Mouse (Mus musculus) kidney, postnatal 0 days (tissue): ENCODE data around the gene Rpn1. TPM values are rescaled to one million over a fixed set of nuclear protein-coding genes. Genes with fewer than 3 reads are reported as not detected.

Source experiments
- ATAC-seq: fragments of 200-750 bp; cut with Nextera tagmentation; replicated peaks from 2 replicates; pipeline ENCODE4 v1.8.0; 2017; ENCODE audit warnings: low read depth, moderate number of reproducible peaks, moderate TSS enrichment, moderate library complexity; ENCODE audit not compliant: low FRiP score
- DNase-seq: peaks from one replicate; pipeline ENCODE4 v3.0.0-alpha.2; 2016; ENCODE audit warnings: low spot score
- H3K27ac ChIP-seq: fragments of 300-500 bp; sonication (generic); 2 replicates; pipeline ENCODE4 v1.5.1; 2014; ENCODE audit warnings: mild to moderate bottlenecking
- H3K27me3 ChIP-seq: fragments of 300-500 bp; sonication (generic); 2 replicates; pipeline ENCODE4 v1.6.1; 2014; ENCODE audit warnings: low read length, mixed read lengths; ENCODE audit not compliant: insufficient read depth
- H3K36me3 ChIP-seq: fragments of 300-500 bp; sonication (generic); 2 replicates; pipeline ENCODE4 v1.6.1; 2014; ENCODE audit warnings: low read length, mixed read lengths; ENCODE audit not compliant: insufficient read depth
- H3K4me1 ChIP-seq: fragments of 300-500 bp; sonication (generic); replicated peaks from 2 replicates; pipeline ENCODE4 v1.6.1; 2014; ENCODE audit warnings: antibody characterized with exemption, low read length, mixed read lengths; ENCODE audit not compliant: insufficient read depth
- H3K4me2 ChIP-seq: fragments of 300-500 bp; sonication (generic); 2 replicates; pipeline ENCODE4 v1.6.1; 2014; ENCODE audit warnings: mild to moderate bottlenecking, low read length, moderate library complexity, mixed read lengths
- H3K4me3 ChIP-seq: fragments of 300-500 bp; sonication (generic); replicated peaks from 2 replicates; pipeline ENCODE4 v1.5.1; 2014; ENCODE audit warnings: low read depth, low read length
- H3K9ac ChIP-seq: fragments of 300-500 bp; sonication (generic); 2 replicates; pipeline ENCODE4 v1.6.1; 2014; ENCODE audit warnings: low read depth, low read length
- H3K9me3 ChIP-seq: fragments of 300-500 bp; sonication (generic); replicated peaks from 2 replicates; pipeline ENCODE4 v1.6.1; 2016; ENCODE audit warnings: low read length, inconsistent platforms, mixed read lengths
- CTCF ChIP-seq: IDR thresholded peaks from 2 replicates; pipeline ENCODE4 v1.5.1; 2016; ENCODE audit warnings: antibody characterized with exemption, low read depth, mild to moderate bottlenecking, moderate library complexity
- WGBS: fragments of 180-500 bp; shearing (Covaris S2); extraction: QIAGEN DNeasy Blood & Tissue Kit; methylation state at CpG from one replicate; pipeline ENCODE4 v1.1.7; 2014; 5-methylcytosine and 5-hydroxymethylcytosine counted together
- polyA plus RNA-seq: library from polyadenylated mRNA; unstranded; fragments of >200 nt; fragmentation: Nextera tagmentation; extraction: Ambion mirVana; gene quantifications from 2 replicates; pipeline ENCODE4 v1.2.1, GENCODE M21; 2015

Gene Rpn1
- polyA plus RNA-seq, 1 experiment from 2014 or later: 282 TPM

DNA sequence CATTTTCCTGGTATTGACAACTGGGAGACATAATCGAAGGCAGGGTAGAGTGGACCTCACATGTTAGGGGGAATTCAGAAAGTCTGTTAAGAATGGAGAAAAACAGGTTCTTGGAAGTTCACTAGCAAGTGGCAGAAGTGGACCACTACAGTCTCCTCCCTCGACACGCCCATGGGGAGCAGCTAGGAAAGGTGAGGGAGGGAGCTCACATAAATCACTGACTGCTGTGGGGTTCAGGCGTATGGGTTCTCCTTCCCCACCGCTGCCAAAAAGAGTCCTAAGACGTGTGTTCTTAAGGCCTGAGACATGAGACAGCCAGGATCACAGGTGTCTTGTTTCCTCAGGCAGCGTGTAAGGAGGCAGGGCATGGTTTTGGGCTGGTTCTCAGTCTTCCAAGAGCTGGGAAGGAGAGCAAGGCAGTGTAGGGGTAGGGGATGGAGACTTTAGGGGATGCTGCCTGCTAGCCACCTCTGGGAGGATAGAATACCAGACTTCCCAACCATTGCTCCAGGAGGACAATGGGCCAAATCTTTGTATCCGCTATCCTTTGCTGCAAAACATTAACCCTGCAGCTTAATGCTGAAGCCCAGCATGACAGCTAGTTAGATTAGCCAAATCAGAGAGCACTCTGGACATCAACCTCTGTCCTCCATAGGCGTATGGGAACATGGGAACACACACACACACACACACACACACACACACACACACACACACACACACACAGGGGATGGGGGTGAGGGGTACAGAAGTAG is 30.0 kb upstream of the Rpn1 start:
- no peak overlapping the region for H3K27ac ChIP-seq
- no peak for TF ChIP-seq CTCF
- no peaks in the 10 kb centered on the region for H3K27me3 ChIP-seq
- H3K9me3 ChIP-seq: no peaks in the 10 kb centered on the region
- no peak overlapping the region for H3K9ac ChIP-seq
- ATAC-seq (no peak), DNase-seq (no peak)
- H3K4me1 ChIP-seq: no peaks in the 10 kb centered on the region
- H3K36me3 ChIP-seq: no peaks in the 10 kb centered on the region
- H3K4me3 ChIP-seq: no peak overlapping the region
- 40% methylated on average over 9 of the region's 9 CpGs for WGBS
- H3K4me2 ChIP-seq: no peak overlapping the region

DNA sequence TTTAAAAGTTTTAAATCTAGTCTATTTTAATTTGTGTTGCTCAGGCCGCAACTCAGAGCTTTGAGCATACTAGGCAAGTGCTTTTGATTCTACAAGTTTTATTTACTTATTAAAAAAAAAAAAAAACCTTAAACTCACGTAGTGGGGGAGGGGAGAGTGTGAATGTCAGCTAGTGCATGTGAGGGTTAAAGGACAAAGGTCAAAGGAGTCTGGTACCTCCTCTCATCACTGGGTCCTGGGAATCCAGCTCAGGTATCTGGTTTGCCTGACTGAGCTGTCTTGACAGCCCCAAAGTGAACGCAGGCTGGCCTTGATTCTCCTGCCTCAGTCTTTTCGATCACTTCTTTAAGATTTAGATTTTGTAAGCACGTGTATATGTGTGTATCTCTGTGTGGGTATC is 28.6 kb upstream of the Rpn1 start:
- Histone ChIP-seq H3K27me3 (no peaks in the 10 kb centered on the region), H3K4me2 (no peak overlapping the region), H3K9me3 (no peaks in the 10 kb centered on the region), H3K27ac (no peak overlapping the region), H3K4me1 (no peaks in the 10 kb centered on the region), H3K4me3 (no peak overlapping the region), H3K9ac (no peak overlapping the region), H3K36me3 (no peaks in the 10 kb centered on the region)
- WGBS: 66% methylated on average over 5 of the region's 5 CpGs
- no peak for TF ChIP-seq CTCF
- ATAC-seq (no peak), DNase-seq (no peak)

DNA sequence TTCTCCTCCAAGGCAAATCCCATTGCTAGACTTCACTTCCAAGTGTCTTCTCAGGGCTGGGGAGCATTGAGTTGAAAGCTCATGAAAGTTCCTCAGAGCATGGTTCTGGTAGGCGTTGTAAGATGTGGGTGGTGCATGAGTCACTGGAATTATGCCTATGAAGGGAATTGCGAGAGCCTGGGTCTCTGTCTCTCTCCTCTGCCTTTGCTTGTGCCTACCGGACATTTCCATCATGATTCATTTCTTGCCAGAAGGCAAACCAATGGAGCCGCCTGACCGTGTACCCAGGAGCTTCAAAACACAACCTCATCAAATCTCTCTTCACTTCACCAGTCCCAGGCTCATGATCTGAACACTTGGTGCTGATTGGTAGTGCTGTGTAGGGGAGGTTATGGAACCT is 27.4 kb upstream of the Rpn1 start:
- no peak for ATAC-seq
- H3K27ac ChIP-seq: no peak overlapping the region
- WGBS: 86% methylated on average over 5 of the region's 5 CpGs

DNA sequence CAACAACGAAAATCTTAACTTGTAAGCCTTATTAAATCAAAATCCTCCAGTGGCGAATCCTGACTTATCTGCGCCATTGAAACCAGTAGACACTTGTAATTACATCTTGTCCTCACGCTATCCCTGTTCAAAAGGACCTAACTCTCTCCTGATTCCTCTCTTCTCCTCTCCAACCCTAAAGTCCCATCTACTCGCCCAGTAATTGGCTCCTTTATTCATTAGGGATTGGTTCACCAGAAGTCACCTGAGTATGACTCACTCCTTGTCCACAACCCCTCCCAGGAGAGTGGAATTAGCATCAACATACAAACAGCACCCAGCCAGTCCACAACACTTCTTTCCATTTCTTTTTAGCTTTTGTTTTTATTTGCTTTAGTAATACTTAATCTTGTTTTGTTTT is 24.4 kb upstream of the Rpn1 start:
- 84% methylated on average over 5 of the region's 5 CpGs for WGBS

More for the DNA sequence above, 27.4 kb upstream of the Rpn1 start:
- H3K9ac ChIP-seq: no peak overlapping the region
- H3K4me3 ChIP-seq: no peak overlapping the region
- no peaks in the 10 kb centered on the region for H3K36me3 ChIP-seq
- H3K4me1 ChIP-seq: no peaks in the 10 kb centered on the region
- H3K9me3 ChIP-seq: no peaks in the 10 kb centered on the region
- no peak overlapping the region for H3K4me2 ChIP-seq
- no peaks in the 10 kb centered on the region for H3K27me3 ChIP-seq
- TF ChIP-seq CTCF: no peak
- DNase-seq: no peak

DNA sequence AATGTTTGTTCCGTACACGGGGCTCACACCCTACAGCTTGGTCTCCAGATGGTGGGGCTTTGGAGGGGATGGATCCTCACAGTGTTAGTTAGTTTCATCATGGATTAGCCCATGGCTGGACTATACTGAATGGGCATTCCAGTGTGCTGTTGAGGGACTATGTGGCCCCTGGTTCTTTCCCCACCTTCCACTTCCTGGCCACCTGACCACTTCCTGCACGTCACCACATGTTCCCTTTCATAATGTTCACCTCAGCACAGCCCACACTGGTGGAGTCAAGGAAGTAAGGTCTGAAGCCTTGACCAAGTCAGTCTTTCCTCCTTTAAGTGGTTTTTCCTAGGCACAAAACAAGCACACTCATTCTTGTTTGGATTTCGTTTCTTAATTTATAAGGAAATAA is 23.7 kb upstream of the Rpn1 start:
- Histone ChIP-seq H3K4me3 (no peak overlapping the region), H3K27ac (no peak overlapping the region), H3K27me3 (no peaks in the 10 kb centered on the region), H3K9me3 (no peaks in the 10 kb centered on the region), H3K36me3 (no peaks in the 10 kb centered on the region), H3K9ac (no peak overlapping the region), H3K4me2 (no peak overlapping the region), H3K4me1 (no peaks in the 10 kb centered on the region)
- no peak for TF ChIP-seq CTCF
- no peak for DNase-seq
- 84% methylated on average over 4 of the region's 4 CpGs for WGBS
- no peak for ATAC-seq

More for the DNA sequence above, 24.4 kb upstream of the Rpn1 start:
- no peak for ATAC-seq
- no peak for DNase-seq
- H3K27ac ChIP-seq: no peak overlapping the region
- H3K4me3 ChIP-seq: no peak overlapping the region
- no peak overlapping the region for H3K4me2 ChIP-seq
- H3K27me3 ChIP-seq: no peaks in the 10 kb centered on the region
- no peak overlapping the region for H3K9ac ChIP-seq
- H3K9me3 ChIP-seq: no peaks in the 10 kb centered on the region
- H3K4me1 ChIP-seq: no peaks in the 10 kb centered on the region
- no peaks in the 10 kb centered on the region for H3K36me3 ChIP-seq
- no peak for TF ChIP-seq CTCF

DNA sequence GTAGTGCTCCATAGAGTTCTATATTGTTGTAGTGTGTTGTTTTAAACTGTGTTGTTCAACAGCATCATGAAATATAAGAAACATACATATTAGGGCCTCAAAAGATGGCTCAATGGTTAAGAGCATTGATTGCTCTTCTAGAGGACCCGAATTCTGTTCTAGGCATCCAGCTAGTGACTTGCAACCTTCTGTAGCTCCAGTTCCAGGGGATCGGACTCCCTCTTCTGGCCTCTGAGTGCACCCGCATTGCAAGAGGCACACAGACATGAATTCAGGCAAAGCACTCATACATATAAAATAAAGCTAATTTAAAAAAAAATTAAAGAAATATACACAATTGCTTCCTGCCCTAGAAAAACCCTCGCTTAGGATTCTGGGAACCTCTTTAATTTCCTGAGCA is 22.9 kb upstream of the Rpn1 start:
- no peak overlapping the region for H3K9ac ChIP-seq
- WGBS: 83% methylated on average over 4 of the region's 4 CpGs
- no peaks in the 10 kb centered on the region for H3K9me3 ChIP-seq
- H3K27me3 ChIP-seq: no peaks in the 10 kb centered on the region
- DNase-seq: no peak
- H3K4me2 ChIP-seq: no peak overlapping the region
- no peak for ATAC-seq
- H3K27ac ChIP-seq: no peak overlapping the region
- TF ChIP-seq CTCF: no peak
- no peak overlapping the region for H3K4me3 ChIP-seq
- no peaks in the 10 kb centered on the region for H3K36me3 ChIP-seq
- H3K4me1 ChIP-seq: no peaks in the 10 kb centered on the region

DNA sequence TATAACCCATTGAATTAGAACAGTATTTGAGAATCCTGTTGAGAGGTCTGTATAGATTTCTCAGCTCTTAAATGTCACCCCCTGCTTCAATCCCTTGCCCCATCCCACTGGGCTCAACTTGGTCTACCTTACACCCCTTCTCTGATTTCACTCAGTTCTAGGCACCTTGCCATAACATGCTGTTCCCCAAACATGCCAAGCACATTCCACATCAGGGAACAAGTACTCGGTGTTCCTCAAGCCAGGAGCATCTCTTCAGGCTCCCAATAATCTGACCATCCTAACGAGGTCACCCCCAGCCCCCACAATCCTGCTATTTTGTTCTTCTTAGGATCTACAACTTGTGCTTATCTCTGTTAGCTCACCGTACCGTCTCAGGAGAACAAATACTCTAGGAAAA is 21.9 kb upstream of the Rpn1 start:
- no peak for ATAC-seq
- Histone ChIP-seq H3K9ac (no peak overlapping the region), H3K4me2 (no peak overlapping the region), H3K36me3 (no peaks in the 10 kb centered on the region), H3K4me3 (no peak overlapping the region), H3K9me3 (no peaks in the 10 kb centered on the region), H3K27ac (no peak overlapping the region), H3K4me1 (no peaks in the 10 kb centered on the region), H3K27me3 (no peaks in the 10 kb centered on the region)
- no peak for TF ChIP-seq CTCF
- DNase-seq: no peak
- WGBS: 84% methylated on average over 4 of the region's 4 CpGs
